Mouse (Mus musculus) heart, postnatal 25 days (tissue): ENCODE data around the gene Sept3. TPM values are rescaled to one million over a fixed set of nuclear protein-coding genes. Genes with fewer than 3 reads are reported as not detected.
A peak's percentile ranks its signal among the peaks of the same experiment; 100 is the strongest.
"Not testable (repeated sequence)": the region's sequence is repeated elsewhere in the genome, so short reads cannot be mapped to it uniquely, and the experiment has no call there.

Source experiments
- DNase-seq: peaks from one replicate; pipeline ENCODE4 v3.0.0; 2022; ENCODE audit warnings: low spot score
- intact Hi-C: fragments of 180-260 bp; cut with DNase I; formaldehyde crosslinking; loops from one replicate; pipeline ENCODE4 v1.15.1; 2025
- total RNA-seq, 2 experiments: library from RNA; stranded (reverse); gene quantifications; 2 replicates each; pipeline ENCODE4 v1.2.3; 2021

Sept3 gene
- total RNA-seq: under 1 TPM; 0.31 to 0.87 TPM

DNA sequence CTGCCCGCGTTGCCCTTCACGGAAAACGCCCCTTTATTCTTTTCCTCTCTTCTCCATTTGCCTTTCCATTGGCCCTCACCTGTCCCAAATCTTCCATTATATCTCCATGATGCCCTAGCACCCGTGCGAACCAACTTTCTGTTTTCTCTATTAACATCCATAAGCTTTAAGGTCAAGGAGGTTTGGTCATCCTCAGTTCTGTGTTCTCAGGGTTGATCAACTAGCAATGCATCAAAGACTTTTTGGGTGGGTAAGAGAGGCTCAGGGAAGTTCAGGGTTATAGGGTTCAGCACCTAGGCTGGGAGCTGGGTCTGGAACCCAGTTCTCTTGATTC, at the start of gene Sept3:
Sept3 (plus strand) TSS at position 301 of the 334 bp plus-strand sequence.
- intact Hi-C loops: no loop called here

DNA sequence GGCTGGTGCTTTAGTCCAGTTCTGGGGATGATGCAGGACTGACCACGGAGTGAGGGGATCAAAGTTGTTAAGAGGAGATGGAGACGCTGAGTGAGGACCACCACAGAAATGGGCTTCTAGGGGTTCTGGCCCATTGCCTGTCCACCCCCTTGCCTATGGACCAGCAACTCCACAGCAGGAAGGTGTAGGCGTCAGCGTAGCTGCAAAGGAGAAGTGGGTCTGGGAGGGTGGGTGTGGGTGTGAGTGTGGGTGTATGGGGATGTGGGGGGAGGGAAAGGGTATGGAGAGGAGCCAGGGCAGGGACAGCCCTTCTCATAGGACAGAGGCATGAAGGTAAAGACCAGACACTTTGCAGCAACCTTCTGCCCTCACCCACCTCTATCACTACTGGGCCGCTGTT, 48.9 kb upstream of the Sept3 start:
- intact Hi-C loops: no loop called here
- DNase-seq: no peak

More for the DNA sequence above, at the start of gene Sept3:
- DNase-seq: no peak

DNA sequence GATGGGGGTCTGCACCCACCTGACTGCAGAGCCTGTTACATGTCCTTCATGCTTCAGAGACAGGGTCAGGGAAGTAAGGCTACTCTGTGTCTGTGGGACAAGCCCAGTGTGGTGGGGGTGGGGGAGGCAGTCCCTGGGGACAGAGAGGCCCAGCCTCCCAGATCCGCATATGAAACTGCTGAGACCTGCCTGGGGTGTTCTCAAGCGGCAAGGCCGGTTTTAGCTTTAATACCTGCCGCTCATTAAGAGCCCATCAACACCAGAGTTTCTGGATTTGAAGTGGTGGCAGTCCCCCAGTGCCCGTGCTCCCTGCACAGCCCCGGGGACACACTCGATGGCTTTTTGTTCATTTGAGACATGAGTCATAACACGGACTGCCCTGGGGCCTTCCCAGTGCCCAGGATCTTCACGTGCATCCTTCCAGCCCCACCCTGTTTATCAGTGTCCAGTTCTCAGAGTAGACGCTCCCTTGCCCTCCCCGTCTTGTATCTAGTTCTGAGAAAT, 45.1 kb upstream of the Sept3 start:
- intact Hi-C loops: no loop called here
- DNase-seq: no peak

DNA sequence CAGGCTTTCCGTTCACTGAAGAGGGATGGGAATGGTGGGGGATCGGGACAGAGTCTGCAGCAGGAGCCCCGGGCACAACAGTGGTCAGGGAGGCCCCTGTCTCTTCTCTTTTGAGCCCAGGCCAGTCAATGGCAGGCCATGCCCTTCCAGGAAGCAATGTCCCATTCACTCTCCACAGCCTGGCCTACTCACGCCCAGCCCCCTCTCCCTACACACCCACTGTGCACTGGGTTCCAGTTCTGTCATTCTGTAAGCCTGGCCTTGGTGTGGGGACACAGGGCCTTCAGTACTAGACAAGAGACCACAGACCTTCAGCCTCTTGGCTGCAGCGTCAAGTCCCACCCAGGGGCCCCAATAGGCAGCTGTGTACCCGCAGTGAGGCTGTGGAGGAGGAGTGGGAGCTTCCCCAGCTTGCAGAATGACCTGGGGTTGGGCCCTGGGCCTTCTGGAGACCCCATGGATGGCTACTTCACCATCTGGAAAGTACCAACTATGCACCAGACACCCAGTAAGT, 44.5 kb upstream of the Sept3 start:
- intact Hi-C loops: no loop called here
- no peak for DNase-seq

DNA sequence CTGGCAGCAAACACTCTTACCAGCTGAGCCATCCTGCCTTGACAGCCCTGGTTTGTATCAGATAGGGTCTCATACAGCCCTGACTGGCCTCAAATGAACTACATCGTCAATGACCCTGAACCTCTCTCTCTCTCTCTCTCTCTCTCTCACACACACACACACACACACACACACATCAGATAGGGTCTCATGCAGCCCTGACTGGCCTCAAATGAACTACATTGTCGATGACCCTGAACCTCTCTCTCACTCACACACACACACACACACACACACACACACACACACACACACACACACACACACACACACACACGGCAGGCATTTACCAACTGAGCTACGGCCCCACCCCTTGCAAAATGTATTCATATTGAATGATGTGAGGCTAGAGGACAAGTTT, 43.6 kb upstream of the Sept3 start:
- no peak for DNase-seq

DNA sequence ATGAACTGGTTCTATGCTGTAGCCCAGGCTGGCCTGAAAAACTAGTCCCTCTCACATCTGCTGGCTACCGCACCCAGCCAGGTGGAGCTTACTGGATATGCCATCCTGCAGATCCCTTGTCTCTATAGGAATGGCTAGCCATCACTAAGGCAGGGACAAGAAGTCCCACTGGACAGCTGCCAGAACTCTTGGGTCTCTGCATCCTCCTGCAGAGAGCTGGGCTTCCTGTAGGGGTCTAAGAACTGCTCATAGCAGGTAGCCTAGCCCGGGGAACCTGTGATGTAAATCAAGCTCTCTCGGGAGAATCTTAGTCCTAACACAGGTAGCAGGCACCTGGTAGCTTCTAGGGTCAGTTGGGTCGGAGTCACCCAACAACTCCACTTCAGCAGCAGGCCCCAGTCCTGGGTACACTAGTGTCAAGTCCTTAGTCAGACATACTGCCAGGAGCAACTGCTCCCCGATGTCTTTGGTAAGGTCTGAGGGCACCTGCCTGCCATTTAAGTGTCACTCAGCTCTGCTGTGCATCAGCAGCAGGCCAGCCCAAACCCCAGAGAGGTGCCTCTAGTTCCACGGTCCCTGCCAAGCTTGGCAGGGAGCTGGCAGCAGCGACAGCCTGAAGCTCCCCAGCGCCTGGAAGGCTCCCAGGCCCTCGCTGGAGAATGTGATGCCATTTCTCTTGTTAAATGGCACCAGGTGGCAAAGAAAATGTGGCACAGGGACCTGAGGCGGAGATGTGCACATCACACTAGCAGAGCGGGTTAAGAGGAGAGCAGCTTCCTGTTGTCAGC, 42.9 kb upstream of the Sept3 start:
- intact Hi-C loops: no loop called here
- DNase-seq: no peak

More for the DNA sequence above, 43.6 kb upstream of the Sept3 start:
- intact Hi-C loops: no loop called here

DNA sequence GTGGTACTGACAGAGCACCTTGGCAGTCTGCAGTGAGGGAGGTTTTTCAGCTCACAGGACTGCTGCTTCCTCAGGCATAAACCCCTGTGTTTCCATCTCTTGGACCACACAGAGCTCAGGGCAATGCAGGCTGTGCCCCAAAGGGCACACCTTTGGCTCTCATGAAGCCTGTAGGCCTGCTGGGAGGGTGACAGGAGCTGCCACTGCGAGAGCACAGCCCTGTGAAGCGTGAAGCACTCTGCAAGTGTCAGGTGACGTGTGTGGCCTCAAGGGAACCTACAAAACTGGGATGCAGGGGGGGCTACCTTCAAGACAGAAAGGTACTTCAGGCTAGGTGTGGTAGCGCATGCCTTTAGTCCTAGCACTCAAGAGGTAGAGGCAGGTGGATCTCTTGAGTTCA, 42.0 kb upstream of the Sept3 start:
- DNase-seq: no peak
- intact Hi-C loops: no loop called here

DNA sequence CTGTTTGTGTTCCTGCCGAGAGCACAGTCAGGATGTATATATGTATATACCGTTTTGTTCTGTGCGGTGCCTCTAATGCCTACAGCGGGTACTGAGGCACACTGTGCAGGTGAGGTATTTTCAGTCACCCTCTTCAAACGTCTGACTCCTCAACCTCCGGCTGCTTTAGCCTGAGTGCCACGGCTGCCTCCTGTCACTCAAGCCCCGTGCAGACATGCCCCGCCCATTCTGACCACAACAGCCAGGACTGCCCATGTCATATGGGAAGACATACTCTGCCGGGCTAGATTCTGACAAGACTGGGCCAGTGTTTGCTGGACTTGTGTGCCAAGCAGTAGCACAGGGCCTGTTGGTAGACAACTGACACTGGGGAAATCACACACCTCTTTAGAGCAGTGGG, 39.0 kb upstream of the Sept3 start:
- no peak for DNase-seq
- intact Hi-C loops: loop anchor here (1.0 kb wide), 2 partner anchors 96 to 170 kb away; no protein-coding TSS in a partner anchor

DNA sequence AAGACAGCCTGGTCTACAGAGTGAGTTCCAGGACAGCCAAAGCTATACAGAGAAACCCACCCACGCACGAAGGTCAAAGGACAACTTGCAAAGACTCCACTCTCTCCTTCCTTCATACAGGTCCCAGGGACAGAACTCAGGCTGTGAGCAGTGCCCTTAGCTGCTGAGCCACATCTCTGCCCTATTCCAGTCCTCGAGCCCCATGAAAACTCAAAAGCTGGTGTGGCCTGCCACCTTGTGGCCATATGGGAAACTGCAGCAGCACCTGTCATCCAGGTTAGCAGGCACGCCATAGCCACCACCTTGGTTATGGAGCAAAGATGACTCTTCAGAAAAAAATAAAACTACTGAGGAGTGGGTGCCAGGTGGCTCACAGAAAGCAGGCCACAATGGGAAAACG, 38.1 kb upstream of the Sept3 start:
- intact Hi-C loops: loop anchor here (1.0 kb wide), 2 partner anchors 97 to 171 kb away; no protein-coding TSS in a partner anchor
- DNase-seq: peak; percentile 46

DNA sequence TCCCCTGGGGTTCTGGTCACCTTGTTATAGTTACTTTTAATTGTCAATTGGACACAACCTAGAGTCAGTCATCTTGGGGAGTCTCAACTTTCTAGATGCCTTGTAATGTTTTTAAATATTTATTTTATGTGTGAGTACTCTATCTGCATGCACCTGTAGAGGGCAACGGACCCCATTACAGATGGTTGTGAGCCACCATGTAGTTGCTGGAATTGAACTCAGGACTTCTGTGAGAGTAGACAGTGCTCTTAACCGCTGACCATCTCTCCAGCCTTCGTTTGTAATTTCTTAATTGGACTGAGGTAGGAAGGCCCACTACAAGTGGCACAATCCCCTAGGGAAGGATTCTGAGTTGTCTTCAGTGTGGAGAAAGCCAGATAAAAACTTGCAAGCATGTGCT, 31.4 kb upstream of the Sept3 start:
- intact Hi-C loops: no loop called here
- no peak for DNase-seq

DNA sequence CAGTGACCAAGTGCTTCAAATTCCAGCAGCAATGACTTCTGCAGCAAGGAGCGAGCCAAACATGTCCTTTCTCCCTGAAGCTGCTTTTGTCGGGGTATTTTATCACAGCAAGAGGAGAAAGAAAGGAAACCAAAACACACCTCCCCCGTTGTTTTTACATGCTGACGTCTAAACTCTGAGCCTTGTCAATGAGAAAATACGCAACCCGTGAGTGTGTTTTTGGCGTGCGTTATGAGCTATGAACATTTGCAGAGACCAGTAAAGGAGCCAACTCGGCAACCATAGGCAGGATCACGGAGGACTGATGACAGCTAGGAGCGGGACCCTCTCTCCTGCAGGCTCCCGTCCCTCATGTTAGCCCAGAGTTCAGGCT, 31.0 kb upstream of the Sept3 start:
- no peak for DNase-seq
- intact Hi-C loops: no loop called here

DNA sequence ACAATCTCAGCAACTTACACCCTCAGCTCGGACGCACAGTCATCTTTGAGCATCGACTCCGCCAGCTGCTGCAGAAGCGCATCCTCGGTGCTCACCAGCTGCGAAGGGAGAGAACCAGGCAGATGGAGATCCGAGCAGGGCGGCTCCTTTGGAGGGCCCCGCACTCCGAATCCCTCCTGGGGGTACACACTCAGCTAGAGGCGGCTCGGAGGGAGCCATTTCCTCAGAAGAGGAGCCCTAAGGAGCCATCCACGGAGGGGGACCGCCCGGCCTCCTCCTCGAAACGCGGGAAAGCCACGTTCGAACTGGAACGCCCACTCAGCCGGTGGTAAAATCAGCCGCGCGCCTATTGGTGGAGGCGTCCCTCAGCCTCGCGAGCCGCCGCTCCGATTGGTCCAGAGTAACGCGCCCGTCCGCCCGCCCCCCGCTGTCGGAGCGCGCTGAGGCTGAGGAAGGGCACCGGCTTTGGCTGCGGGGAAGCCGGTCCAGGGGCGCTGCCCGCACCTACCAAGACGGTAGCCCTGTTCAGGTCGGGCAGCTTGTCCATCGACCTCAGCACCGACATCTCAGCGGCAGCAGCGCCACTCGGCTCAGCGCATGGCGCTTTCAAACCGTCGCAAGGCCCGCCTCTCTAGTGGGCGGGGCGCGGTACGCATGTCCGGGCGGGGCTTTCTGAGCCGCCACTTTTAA, 30.4 kb upstream of the Sept3 start, which contains the start of gene Cenpm:
Cenpm (minus strand) TSS at position 634 of the 690 bp plus-strand sequence.
- intact Hi-C loops: no loop called here

DNA sequence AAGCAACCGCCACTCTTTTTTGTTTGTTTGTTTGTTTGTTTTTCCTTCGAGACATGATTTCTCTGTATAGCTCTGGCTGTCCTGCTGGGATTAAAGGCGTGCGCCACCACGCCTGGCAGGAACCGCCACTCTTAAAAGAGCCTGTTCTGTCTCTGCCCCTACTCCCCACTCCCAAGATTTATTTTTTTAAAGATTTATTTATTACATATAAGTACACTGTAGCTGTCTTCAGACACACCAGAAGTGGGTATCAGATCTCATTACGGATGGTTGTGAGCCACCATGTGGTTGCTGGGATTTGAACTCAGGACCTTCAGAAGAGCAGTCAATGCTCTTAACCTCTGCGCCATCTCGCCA, 29.9 kb upstream of the Sept3 start:
- DNase-seq, intact Hi-C loops: not testable (repeated sequence)

More for the DNA sequence above, 30.4 kb upstream of the Sept3 start, which contains the start of gene Cenpm:
- peak; percentile 83 for DNase-seq

DNA sequence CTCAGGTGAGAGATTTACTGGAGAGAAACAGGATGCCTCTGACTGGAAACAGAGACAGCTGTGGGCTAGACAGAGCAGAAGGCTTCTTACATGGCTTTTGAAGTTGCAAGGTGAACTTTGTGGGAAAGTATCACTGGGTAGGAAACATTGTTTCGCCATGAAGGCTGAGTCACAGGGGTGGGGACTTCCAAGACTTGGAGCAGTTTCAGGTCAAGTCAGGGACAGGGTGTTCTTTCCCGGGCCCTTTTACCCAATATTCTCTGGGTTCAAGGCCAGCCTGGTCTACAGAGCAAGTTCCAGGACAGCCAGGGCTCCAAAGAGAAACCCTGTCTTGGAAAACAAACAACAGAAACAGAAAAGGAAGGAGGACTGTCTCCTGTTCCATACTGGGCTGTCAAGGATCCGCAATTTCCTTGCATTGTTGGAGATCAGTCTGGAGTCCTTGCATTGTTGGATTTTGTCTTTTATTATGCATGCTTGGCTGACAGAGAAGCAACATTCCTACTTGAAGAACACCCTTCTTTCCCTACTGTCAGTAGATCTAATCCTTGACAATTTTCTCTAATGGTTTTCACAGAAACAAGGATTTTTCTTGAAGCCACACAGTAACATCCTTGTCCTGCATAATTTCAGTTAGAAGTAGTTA, 27.4 kb upstream of the Sept3 start:
- DNase-seq: no peak
- intact Hi-C loops: no loop called here

DNA sequence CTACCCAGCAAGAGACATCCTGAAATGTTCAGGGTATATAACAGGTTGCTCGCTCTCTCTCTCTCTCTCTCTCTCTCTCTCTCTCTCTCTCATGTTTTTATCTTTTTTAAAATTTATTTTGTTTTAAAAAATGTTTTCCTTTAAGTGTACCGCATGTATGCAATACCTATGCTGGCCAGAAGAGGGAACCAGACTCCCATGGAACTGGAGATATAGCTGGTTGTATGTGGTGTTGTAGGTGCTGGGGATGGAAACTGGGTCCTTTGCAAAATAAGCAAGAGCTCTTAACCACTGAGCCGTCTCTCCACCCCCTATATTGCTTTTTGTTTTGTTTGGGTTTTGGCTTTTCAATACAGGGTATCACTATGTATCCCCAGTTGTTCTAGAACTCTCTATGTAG, 23.1 kb upstream of the Sept3 start:
- no peak for DNase-seq
- intact Hi-C loops: no loop called here

DNA sequence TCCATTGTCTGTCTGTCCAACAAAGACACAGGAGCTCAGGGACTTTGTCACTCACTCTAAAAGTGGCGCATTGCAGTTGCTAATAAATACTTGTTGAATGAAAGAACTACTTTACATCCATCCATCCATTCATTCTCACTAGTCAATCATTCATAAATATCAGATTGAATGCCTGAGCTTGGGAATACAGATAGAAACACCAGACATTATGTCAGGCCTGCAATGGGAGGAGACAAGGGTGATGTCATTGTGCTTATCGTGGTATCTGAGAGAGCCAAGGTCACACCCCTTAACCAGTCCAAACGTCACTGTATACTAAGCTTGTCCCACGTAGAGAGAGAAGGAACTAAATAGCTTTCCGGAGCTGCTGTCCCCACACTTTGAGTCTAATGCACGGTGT, 22.6 kb upstream of the Sept3 start, which contains the start of gene 1500009C09Rik:
1500009C09Rik (plus strand) TSS at position 301 of the 400 bp plus-strand sequence.
- no peak for DNase-seq
- intact Hi-C loops: no loop called here

DNA sequence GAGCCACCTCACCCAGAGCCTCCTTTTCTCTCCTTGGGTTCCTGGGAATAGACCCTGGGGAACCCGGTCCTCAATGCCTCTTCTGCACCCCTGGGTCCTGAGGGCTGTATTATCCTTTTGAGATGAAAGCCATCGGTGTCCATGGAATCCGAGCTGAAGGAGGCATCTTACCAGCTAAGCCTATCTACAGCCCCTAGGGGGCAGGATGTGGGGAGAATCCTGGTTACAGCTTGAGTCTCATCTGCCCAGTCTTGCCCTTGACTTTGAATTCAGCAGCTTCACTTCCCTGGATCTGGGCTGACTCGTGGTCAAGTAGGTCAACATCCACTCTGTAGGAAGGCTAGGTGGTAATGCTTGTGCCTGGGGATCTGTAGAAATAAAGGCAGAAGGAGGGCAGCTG, 19.4 kb upstream of the Sept3 start:
- DNase-seq: no peak
- intact Hi-C loops: no loop called here

DNA sequence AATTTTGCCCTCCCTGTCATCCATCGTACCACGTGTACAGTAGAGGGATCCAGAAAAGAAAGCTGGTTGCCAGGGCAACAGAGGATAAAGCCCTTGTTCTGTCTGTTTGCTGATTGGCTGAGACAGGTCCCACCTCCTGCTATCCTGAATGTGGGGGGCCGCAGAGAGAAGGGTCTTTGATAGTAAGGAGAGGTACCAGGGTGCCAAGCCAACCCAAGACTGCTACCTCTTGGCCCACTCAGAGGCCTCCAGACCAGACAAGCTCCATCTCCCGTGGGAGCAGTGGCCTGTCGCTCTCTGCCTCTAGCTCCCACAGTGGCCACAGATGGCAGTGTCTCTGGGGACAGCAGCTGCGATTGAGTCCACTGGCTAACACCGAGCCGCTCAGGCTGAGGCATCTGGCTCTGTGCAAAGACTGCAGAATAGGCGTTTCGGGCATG, 18.7 kb upstream of the Sept3 start:
- intact Hi-C loops: no loop called here
- DNase-seq: no peak

DNA sequence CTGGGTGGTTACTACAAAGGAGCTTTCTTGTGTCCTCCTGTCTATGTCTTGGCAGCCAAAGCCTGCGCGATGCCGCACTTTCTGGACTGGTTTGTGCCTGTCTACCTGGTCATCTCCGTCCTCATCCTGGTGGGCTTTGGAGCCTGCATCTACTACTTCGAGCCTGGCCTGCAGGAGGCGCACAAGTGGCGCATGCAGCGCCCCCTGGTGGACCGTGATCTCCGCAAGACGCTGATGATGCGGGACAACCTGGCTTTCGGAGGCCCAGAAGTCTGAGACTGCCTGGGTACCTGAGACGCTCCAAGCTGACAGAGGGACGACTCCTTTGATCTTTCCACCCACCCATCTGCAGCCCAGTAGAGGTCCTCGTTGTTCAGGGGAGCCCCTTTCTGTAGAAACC, 15.2 kb upstream of the Sept3 start:
- intact Hi-C loops: no loop called here
- DNase-seq: no peak

DNA sequence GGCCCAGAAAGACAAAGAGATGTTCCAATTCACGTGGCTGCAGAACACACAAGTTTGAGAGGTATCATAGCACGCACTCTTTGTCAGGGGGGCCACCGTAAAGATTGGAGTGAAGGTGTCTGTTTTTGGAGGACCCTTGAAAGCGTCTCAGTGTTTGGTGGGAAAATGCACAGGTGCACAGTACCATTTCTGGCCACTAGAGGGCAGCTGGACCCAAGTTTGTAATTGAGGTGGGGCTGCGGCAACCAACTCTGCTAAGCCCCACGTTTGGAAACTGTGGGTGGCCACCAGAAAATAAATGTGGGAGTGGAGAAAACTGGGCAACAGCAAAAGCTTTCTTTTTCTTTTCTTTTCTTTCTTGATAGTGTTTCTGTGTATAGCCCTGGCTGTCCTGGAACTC, 8.3 kb upstream of the Sept3 start:
- DNase-seq: no peak
- intact Hi-C loops: loop anchor here (1.0 to 10.0 kb wide), 2 partner anchors 151 to 538 kb away; no protein-coding TSS in a partner anchor
